Mouse (Mus musculus): Measurements from ENCODE around the gene Gtf2ird2.

- TF ChIP-seq CTCF (IDR thresholded peaks at IDR 0.05; ENCODE audit: insufficient read depth, low read depth, low read length) (no peak), POLR2A (IDR thresholded peaks at IDR 0.05; ENCODE audit: insufficient read depth, low read depth, low read length) (no peak)
These were observed 36.5 kb upstream of the Gtf2ird2 start for GRCm38 (mm10) chr5:134147194-134147753.

All from olfactory bulb, adult 2 months (tissue).